Comparison of ENCODE assay signal across 8 mouse cellular contexts in the genomic region with DNA sequence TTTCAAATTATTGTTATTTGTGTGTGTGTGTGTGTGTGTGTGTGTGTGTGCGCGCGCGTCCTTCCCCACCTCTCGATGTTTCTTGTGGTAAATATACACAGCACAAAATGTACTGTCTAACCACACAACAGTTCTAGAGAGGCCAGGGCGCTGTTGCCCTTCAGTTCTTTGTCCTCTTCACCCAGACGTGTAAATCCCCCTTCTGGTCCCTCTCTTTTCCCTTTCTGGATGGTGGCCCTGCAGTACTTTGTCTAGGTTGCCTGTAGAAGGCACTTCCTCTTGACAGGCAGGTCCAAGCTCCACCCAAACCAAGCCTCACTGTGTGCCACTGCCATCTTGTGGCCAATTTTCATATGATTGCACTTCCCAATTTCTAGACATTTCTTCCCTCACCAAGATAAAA. TPM values are rescaled to one million over a fixed set of nuclear protein-coding genes. Genes with fewer than 3 reads are reported as not detected.
A peak's percentile ranks its signal among the peaks of the same experiment; 100 is the strongest.
DNase-seq lines count a peak whose midpoint lies in the region; ATAC-seq lines count a peak whose summit lies in the region.

No protein-coding gene starts in this region.

- ATAC-seq in limb, embryonic 13.5 days (ENCODE audit: low FRiP score, low read depth) = no peak
- peak; percentile 42; the same call in 1 of the 2 replicates for ATAC-seq in midbrain, embryonic 15.5 days (replicated peaks)

- H3K9me3 ChIP-seq in embryonic facial prominence, embryonic 10.5 days = no peaks in the 10 kb centered on the region
- peaks cover 3% of the 10 kb centered on the region; the same call in 1 of the 2 replicates for H3K9me3 ChIP-seq in limb, embryonic 13.5 days
- no peaks in the 10 kb centered on the region for H3K9me3 ChIP-seq in midbrain, embryonic 15.5 days

- 0 out of 2 replicates have a peak overlapping the region, but pooled peaks have one; percentile 5 for H3K4me2 ChIP-seq in limb, embryonic 13.5 days (replicated peaks)
- peak overlapping the region; percentile 22; the same call in 1 of the 2 replicates for H3K4me2 ChIP-seq in midbrain, embryonic 15.5 days

- no peak overlapping the region for H3K9ac ChIP-seq in limb, embryonic 13.5 days
- H3K9ac ChIP-seq in midbrain, embryonic 15.5 days = no peak overlapping the region

- no peaks in the 10 kb centered on the region for H3K27me3 ChIP-seq in embryonic facial prominence, embryonic 10.5 days (replicated peaks; ENCODE audit: low read depth, poor library complexity, severe bottlenecking)
- H3K27me3 ChIP-seq in limb, embryonic 13.5 days = no peaks in the 10 kb centered on the region
- H3K27me3 ChIP-seq in midbrain, embryonic 15.5 days (replicated peaks) = no peaks in the 10 kb centered on the region

- WGBS in embryonic facial prominence, embryonic 10.5 days = 49% methylated on average over 7 of the region's 7 CpGs
- WGBS in limb, embryonic 13.5 days = 41% methylated on average over 7 of the region's 7 CpGs
- WGBS in midbrain, embryonic 15.5 days = 47% methylated on average over 7 of the region's 7 CpGs

- H3K27ac ChIP-seq in embryonic facial prominence, embryonic 10.5 days (replicated peaks) = 0 out of 2 replicates have a peak overlapping the region, but pooled peaks have one; percentile 32
- no peak overlapping the region for H3K27ac ChIP-seq in limb, embryonic 13.5 days
- H3K27ac ChIP-seq in midbrain, embryonic 15.5 days = no peak overlapping the region

- peak overlapping the region; percentile 13; the same call in 1 of the 2 replicates for H3K4me3 ChIP-seq in embryonic facial prominence, embryonic 10.5 days
- H3K4me3 ChIP-seq in limb, embryonic 13.5 days = no peak overlapping the region
- no peak overlapping the region for H3K4me3 ChIP-seq in midbrain, embryonic 15.5 days

- 0 out of 2 replicates have a peak, but pooled peaks cover 3% of the 10 kb centered on the region for H3K4me1 ChIP-seq in embryonic facial prominence, embryonic 10.5 days
- H3K4me1 ChIP-seq in limb, embryonic 13.5 days = peaks cover 2% of the 10 kb centered on the region; the same call in 1 of the 2 replicates
- no peaks in the 10 kb centered on the region for H3K4me1 ChIP-seq in midbrain, embryonic 15.5 days

- peak; percentile 51 for DNase-seq in 3134 (ENCODE audit: extremely low read depth, insufficient read length, low spot score)
- DNase-seq in adrenal gland, adult 2 months = peak; percentile 83
- peak; percentile 76 for DNase-seq in embryonic facial prominence, embryonic 10.5 days (ENCODE audit: low spot score)
- DNase-seq in heart, adult 18-20 months = peak; percentile 88 to 91
- peak; percentile 80 for DNase-seq in kidney, adult 11 months
- peak; percentile 80 to 83 for DNase-seq in spleen, postnatal 36 days (ENCODE audit: low spot score in 2 of 2)

- no peaks in the 10 kb centered on the region for H3K36me3 ChIP-seq in embryonic facial prominence, embryonic 10.5 days (replicated peaks)
- H3K36me3 ChIP-seq in limb, embryonic 13.5 days = no peaks in the 10 kb centered on the region
- no peaks in the 10 kb centered on the region for H3K36me3 ChIP-seq in midbrain, embryonic 15.5 days (replicated peaks)

RNA-seq across cellular contexts. Expression of gene Ggt6, which starts 6.0 kb away (rescaled TPM):
- 1 to 10 TPM in 1 of 2 experiments, under 1 TPM in 1; 0.83 to 4.7 TPM for total RNA-seq in adrenal gland, adult 2 months (2021)
- polyA plus RNA-seq in adrenal gland, adult 2 months (2012; rRNA removed) = 8.5 and 13.4 TPM in 2 replicates
- 0.10 TPM in 1 of 2 replicates, not detected in the other for polyA plus RNA-seq in embryonic facial prominence, embryonic 10.5 days (2016; fragmentation: Nextera tagmentation; extraction: Ambion mirVana)
- total RNA-seq in heart, adult 18-20 months (2021) = not detected
- 0.74 and 0.92 TPM in 2 replicates for polyA plus RNA-seq in limb, embryonic 13.5 days (2015; fragmentation: Nextera tagmentation; extraction: Ambion mirVana)
- polyA plus RNA-seq in midbrain, embryonic 15.5 days (2015; fragmentation: Nextera tagmentation; extraction: Ambion mirVana) = not detected in 2 replicates

RNA-seq across cellular contexts. Expression of gene Mybbp1a, which starts 11.9 kb away (rescaled TPM):
- total RNA-seq in adrenal gland, adult 2 months (2021) = 10 to 100 TPM; 68.0 to 86.1 TPM
- polyA plus RNA-seq in adrenal gland, adult 2 months (2012; rRNA removed) = 31.6 and 37.9 TPM in 2 replicates
- polyA plus RNA-seq in embryonic facial prominence, embryonic 10.5 days (2016; fragmentation: Nextera tagmentation; extraction: Ambion mirVana) = 257 and 263 TPM in 2 replicates
- 10 to 100 TPM; 43.1 to 47.5 TPM for total RNA-seq in heart, adult 18-20 months (2021)
- 159 and 164 TPM in 2 replicates for polyA plus RNA-seq in limb, embryonic 13.5 days (2015; fragmentation: Nextera tagmentation; extraction: Ambion mirVana)
- 67.5 and 69.4 TPM in 2 replicates for polyA plus RNA-seq in midbrain, embryonic 15.5 days (2015; fragmentation: Nextera tagmentation; extraction: Ambion mirVana)

RNA-seq across cellular contexts. Expression of gene Smtnl2, which starts 17.8 kb away (rescaled TPM):
- total RNA-seq in adrenal gland, adult 2 months (2021) = 1 to 10 TPM; 2.4 to 2.5 TPM
- polyA plus RNA-seq in adrenal gland, adult 2 months (2012; rRNA removed) = 4.4 and 5.6 TPM in 2 replicates
- 16.4 and 16.6 TPM in 2 replicates for polyA plus RNA-seq in embryonic facial prominence, embryonic 10.5 days (2016; fragmentation: Nextera tagmentation; extraction: Ambion mirVana)
- 10 to 100 TPM in 1 of 2 experiments, 1 to 10 TPM in 1; 9.4 to 11.3 TPM for total RNA-seq in heart, adult 18-20 months (2021)
- polyA plus RNA-seq in limb, embryonic 13.5 days (2015; fragmentation: Nextera tagmentation; extraction: Ambion mirVana) = 38.3 and 41.5 TPM in 2 replicates
- 8.1 and 9.3 TPM in 2 replicates for polyA plus RNA-seq in midbrain, embryonic 15.5 days (2015; fragmentation: Nextera tagmentation; extraction: Ambion mirVana)
